Mouse (Mus musculus): ENCODE data around the gene Dock9.

Dock9 gene

DNA sequence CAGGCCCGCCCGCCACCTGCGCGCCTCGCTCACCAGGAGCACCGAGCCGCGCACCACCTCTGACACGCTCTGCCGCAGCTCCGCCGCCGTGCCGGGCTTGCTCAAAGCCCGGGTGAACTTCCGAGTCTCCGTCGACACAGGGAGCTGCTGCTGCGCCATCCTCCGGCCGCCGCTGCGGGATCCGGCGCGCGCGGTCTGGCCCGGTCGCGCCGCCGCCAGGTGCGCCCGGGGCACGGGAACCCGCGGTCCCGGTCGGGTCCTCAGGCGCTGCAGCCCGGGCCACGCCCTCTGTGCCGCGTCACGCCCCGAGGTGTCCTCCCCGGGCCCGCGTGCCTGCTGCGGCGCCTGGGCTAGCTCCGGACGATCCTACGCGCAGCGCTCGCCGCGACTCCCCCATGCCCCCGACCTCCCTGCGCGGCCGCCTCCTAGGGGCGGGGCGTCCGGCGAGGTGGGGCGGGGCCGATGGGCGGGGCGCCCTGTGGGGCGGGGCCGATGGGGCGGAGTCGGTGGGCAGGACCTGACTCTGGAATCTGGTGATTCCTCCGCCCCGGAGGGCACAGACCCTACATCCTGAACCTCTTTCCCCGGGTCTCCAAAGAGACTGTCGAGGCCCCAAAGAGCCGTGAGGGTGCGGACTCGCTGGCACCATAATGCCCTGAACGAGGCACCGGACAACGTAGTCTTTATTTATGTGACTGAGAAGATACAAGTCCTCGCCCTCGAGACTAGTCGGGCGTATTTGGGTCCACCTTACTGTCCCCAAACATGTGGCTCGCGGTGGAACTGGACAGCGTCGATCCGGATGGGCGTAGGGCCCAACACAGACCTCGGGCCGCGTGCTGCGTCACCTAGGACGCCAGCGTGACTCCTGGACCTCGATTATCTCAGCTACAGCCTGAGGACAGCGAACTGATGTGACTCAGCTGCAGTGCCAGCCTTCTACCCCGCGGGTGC, at the start of gene Dock9:
Gene Dock9, minus strand, starts transcription at position 381 of the 954 bp plus-strand sequence.
- CTCF ChIA-PET, result interaction anchor here in 3 of 4 experiments (0.8 to 2.7 kb wide), 7 partner anchors 11 to 342 kb away, joined by 3 to 13 read pairs (median 5); no protein-coding TSS in a partner anchor
- POLR2A ChIA-PET, result interaction anchor here (0.5 to 3.7 kb wide), 89 partner anchors 7 to 1478 kb away, joined by 3 to 21 read pairs (median 4); partner anchors contain the start of genes Ubac2 (in 2 of the 4), Clybl (in 1 of the 4), Slc15a1 (in 1 of the 4) and Zic2 (in 1 of the 4)

DNA sequence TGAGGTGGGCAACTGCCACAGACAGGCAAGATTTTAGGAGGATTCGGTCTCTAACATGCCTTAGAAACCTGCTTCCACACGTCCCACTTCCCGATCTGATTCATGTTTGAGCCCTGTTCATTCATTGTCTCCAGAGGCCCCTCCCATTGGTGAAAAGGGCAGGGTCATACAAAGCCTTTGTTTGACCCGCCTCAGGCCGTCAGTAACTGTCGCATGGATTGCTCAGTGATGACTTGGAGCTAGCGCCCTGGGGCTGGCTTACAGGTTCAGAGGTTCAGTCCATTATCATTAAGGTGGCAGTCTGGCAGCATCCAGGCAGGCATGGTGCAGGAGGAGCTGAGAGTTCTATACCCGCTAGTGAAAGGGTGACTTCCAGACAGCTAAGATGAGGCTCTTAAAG, 46.8 kb upstream of the Dock9 start:
- CTCF ChIA-PET, result interaction anchor here in 1 of 4 experiments (0.6 to 0.7 kb wide), 2 partner anchors 40 to 370 kb away, joined by 3 read pairs; no protein-coding TSS in a partner anchor
- POLR2A ChIA-PET, result interaction anchor here in 2 of 4 experiments (0.6 to 0.9 kb wide), 2 partner anchors 34 to 46 kb away, joined by 3 read pairs; partner anchors contain the start of gene Ubac2 (in 1 of the 2)

DNA sequence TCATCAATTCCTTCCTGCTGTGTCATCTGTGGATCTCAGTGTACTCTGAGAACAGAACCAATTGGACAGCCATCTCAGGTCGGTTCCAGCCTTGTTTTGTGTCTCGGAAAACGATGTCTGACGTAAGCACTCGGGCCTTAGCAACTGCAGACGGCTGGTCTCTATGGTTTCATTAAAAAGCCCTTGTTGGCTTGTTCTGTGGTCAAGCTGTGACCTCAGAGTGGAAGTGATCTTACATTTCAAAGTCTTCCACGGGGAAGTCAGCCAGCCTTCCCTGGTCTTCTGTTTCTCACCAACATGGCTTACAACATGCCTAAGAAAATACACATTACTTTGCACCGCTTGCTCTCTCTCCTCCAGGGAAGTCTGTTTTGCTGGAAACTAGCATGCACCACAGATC, 42.6 kb upstream of the Dock9 start:
- ChIA-PET CTCF (no interaction called here), POLR2A (no interaction called here)

DNA sequence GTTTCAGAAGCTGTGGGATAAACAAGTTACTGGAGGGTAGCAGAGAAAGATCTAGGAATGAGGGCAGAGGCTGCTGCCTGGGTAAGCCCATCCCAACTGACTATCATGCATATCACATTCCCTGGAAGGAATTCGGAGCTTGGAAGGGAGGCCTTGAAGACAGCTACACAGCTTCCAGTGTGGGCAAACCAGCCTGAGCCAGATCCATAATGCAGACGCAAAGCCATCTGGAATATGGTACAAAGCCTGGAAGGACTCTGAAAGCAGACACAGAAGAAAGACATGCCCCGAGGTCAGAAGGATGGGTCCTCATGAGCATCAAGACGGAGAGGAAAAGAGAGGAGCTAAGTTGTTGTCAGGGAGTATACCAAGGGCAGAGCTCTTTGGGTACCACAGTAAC, 40.5 kb upstream of the Dock9 start:
- CTCF ChIA-PET, result interaction anchor here in 1 of 4 experiments (0.8 kb wide), 1 partner anchor 27 kb away, joined by 3 read pairs; no protein-coding TSS in a partner anchor

DNA sequence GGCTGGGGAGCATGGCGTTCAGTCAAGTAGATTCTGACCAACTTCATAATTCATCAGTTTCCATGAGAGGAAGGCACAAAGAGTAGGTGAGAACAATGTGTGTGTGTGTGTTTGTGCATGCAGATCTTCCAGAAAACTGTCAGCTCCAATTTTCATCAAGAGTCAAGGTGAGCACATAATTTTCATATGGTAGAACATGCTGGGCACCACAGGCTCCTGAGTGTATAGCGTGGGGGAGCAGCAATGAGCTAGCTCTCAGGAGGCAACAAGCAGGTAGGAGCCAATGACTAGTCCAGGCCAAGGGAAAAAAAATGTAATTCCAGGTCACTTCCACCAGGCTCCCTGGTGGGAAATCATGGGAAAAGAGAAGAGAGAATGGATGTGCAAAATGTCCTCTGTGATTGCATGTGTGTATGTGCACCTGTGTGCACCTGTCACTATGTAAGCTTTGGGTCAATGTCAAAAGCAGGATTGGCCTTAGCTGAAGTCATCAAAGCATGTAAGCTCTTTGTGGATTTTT, 35.4 kb upstream of the Dock9 start:
- POLR2A ChIA-PET, result interaction anchor here in 1 of 4 experiments (0.6 to 1.8 kb wide), 3 partner anchors 9 to 363 kb away, joined by 3 to 4 read pairs (median 3); no protein-coding TSS in a partner anchor
- CTCF ChIA-PET, result no interaction called here

More for the DNA sequence above, 40.5 kb upstream of the Dock9 start:
- POLR2A ChIA-PET, result interaction anchor here in 3 of 4 experiments (0.8 to 1.3 kb wide), 7 partner anchors 9 to 578 kb away, joined by 3 to 6 read pairs (median 3); no protein-coding TSS in a partner anchor

DNA sequence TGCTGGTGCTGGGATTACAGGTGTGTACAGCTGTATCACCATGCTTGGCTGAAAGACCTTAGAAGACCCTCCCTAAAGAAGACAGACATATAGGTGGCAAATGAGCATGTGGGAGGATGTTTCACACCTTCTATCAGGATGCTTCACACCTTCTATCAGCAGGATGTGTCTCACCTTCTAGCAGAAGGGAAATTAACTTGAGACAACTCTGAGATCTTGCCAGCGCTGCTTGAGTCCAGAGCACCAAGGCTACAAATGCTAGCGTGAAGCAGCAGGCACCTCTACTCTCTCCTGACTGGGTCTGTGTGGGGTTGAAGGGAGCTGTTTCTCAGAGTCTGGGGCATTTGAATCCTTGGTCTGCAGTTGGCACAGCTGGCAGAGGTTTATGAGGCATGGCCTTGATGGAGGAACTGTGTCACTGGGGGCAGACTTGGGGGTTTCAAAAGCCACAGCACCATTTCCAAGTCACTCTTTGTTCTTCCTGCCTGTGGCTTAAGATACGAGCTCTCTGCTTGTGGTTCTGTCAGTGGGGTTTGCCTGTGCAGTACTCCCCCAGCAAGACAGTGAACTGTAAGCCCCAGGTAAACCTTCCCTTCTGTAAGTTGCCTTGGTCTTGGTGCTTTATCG, 32.3 kb upstream of the Dock9 start:
- POLR2A ChIA-PET, result interaction anchor here in 1 of 4 experiments (0.6 kb wide), 1 partner anchor 767 kb away, joined by 3 read pairs; no protein-coding TSS in a partner anchor
- CTCF ChIA-PET, result no interaction called here

DNA sequence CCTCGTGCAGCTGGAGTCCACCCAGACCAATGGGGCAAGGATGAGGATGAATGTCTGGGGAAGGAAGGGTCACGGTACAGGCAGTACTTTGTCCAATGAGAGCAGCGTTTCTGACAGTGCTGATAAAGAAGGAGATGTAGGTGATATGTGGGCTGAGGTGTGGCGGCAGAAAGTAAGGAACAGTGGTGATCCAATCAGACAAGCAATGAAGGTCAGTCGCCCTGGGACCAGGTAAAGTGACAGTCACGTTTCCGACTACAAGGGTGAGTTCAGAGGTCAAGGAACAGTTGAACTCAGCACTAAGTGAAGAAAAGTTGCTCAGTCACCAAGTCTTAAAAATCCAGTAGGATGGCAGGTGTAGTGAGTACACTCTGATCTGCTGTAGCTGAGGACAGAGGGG, 29.5 kb upstream of the Dock9 start:
- ChIA-PET POLR2A (interaction anchor here in 1 of 4 experiments (1.3 to 1.7 kb wide), 2 partner anchors 10 to 28 kb away, joined by 4 to 5 read pairs; no protein-coding TSS in a partner anchor), CTCF (interaction anchor here in 1 of 4 experiments (0.6 to 0.7 kb wide), 2 partner anchors 358 to 819 kb away, joined by 3 to 6 read pairs; no protein-coding TSS in a partner anchor)

DNA sequence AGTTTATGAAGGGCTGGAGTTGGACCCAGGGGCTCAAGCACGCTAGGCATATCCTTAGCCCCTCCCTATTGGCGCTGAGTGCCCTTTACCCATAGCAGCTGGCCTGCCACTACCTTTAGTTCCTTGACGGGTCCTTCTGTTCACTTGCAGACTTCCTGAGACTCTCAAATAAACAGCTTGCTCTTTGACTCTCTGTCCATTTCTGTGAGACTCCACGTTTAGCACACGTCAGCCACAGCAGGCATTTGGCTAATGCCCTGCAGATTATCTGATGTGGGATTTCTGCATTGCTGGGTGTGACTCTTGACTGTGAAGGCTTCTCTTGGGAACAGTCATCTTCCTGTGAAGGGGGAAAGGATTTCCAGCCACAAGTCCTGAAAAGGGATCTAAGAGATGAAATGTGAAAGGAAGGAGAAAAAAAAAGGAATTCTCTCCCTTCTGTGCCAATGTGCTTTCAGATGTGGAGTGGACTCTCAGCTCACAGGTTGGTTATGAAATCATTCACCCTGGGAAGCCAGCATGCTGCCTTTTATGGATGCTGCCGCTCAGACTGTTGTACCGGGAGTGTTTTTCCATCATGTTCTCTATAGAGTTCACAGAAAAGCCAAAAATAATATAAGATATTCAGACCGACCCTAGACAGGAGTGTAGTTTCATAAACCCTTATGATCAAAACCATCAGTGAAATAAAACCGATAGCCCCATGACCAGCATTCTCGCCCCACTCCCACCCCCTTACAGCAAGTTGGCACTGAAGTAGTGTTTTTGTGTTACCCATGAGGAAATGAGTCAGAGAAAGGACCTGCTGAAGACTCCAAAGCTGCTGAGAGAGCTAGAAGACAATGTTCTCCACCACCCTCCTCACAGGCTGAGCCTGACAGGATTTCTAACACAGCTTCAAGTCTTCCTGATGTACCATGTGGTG, 28.1 kb upstream of the Dock9 start:
- POLR2A ChIA-PET, result interaction anchor here in 3 of 4 experiments (0.6 to 2.3 kb wide), 10 partner anchors 11 to 382 kb away, joined by 3 to 7 read pairs (median 4); partner anchors contain the start of gene Ubac2 (in 1 of the 3)
- CTCF ChIA-PET, result interaction anchor here in 3 of 4 experiments (0.6 to 0.7 kb wide), 5 partner anchors 9 to 1154 kb away, joined by 3 to 9 read pairs (median 4); no protein-coding TSS in a partner anchor

DNA sequence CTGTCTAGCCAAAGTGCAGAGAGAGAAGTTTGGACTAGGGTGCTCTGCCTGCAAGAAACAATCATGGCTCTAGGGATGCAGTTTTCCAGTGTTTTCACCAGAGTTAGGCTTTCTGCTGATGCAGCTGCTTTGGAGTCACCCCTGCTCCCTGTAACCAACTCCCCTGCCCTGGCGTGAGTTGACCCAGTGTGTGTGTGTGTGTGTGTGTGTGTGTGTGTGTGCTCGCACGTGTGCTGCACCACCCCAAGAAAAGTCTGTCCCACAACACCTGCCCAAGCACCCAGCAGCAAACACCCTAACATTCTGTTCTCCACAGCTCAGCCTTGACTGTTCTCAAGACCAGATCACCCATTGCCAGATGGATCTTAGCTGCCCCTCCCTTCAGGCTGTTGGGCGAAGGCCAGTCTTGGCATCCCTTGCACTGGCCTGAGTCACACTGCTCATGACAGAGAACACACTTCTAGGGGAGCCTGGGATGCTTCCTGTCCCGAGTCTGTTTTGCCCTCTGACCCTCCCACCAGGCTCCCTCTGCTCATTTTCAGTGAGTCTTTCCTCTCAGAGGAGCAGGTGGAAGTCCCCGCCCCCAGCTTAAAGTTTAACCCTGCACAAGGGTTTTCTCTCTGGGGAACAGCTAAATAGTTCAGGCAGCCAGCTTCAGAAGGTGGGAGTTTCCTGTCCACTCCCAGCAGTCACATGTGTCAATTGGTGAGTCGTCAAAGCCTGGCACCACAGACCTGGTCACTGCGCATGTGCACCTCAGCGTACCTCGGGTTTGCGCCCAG, 26.9 kb upstream of the Dock9 start:
- ChIA-PET POLR2A (interaction anchor here in 3 of 4 experiments (0.6 to 2.3 kb wide), 8 partner anchors 9 to 569 kb away, joined by 3 to 8 read pairs (median 4); no protein-coding TSS in a partner anchor), CTCF (interaction anchor here in 1 of 4 experiments (0.7 kb wide), 1 partner anchor 114 kb away, joined by 4 read pairs; no protein-coding TSS in a partner anchor)

DNA sequence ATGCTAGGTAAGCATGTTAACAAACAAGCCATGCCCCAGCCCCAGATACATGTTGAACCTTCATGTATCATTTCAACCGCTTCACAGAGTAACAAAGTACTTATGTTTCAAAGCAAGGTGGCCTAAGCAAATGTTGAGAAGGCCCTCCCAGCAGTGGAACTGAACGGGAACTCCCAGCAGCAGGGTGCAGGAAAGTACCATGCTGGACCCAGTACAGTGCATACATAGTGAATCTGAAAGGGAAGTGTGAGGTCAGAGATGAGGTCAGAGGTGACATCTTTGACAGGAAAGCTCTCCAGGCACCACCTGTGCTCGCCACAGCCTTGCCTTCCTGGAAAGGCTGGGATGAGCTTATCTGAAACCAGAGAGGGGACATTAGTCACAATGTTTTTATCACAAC, 25.4 kb upstream of the Dock9 start:
- CTCF ChIA-PET, result no interaction called here
- POLR2A ChIA-PET, result no interaction called here

DNA sequence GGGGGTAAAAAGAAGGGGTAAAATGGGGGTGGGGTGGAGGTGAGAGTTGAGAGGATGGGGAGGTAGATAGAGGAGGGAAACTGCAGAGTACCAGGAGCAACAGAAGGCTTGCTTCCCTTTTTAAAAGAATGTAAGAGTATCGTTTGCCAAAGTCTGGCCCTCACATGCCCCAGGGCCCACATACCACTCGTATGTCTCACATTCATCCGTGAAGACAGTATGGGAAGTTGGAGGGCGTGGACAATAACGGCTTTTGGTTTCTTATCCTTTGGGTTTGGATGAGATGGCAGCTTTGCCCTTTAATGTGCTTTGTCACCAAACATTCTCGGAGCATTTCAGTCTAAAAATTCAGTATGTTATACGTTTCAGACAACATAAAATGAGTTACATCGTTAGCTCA, 24.9 kb upstream of the Dock9 start:
- ChIA-PET POLR2A (no interaction called here), CTCF (no interaction called here)

DNA sequence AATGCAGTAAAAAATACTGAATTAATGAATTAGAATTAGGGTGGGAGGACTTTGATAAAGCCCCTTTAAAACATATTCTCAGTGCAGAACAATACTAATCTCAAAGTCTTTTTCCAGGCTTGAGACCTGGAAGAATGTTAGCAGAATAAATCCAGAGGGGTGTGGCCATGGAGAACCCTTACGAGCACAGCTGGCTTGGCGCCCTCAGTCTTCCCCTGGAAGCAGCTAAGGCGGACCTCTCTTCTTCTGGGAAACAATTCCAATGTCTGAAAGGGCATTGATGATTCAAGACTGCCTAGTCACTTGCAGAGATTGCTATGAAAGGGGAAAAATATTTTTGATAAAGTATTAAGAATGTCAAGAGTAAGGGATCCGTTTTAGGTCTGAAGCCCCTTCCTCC, 9.2 kb upstream of the Dock9 start:
- ChIA-PET CTCF (no interaction called here), POLR2A (interaction anchor here in 2 of 4 experiments (0.8 to 1.3 kb wide), 3 partner anchors 8 to 75 kb away, joined by 3 to 5 read pairs (median 3); partner anchors contain the start of gene Dock9 (in 1 of the 2))

DNA sequence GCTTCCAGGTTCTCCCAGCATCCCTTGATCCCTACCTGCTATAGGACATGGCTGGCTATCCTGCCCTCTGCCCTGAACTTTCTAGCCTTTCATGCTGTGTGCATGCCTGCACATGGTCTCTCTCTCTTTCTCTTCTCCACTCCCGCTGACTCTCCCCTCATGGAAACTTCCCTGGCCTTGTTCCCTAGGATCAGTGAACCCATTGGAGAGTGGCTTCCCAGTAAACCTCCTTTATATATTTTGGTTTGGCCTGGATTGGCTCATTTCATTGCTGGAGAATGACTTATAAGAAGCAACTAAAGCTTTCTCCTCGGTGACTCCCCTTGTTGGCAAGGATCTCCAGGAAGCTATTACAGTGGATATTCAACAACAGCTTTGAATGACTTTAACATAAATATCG, 8.7 kb upstream of the Dock9 start:
- POLR2A ChIA-PET, result interaction anchor here in 2 of 4 experiments (0.8 to 1.3 kb wide), 3 partner anchors 8 to 74 kb away, joined by 3 to 5 read pairs (median 3); partner anchors contain the start of gene Dock9 (in 1 of the 2)
- CTCF ChIA-PET, result interaction anchor here in 1 of 4 experiments (0.6 kb wide), 1 partner anchor 73 kb away, joined by 3 read pairs; no protein-coding TSS in a partner anchor

DNA sequence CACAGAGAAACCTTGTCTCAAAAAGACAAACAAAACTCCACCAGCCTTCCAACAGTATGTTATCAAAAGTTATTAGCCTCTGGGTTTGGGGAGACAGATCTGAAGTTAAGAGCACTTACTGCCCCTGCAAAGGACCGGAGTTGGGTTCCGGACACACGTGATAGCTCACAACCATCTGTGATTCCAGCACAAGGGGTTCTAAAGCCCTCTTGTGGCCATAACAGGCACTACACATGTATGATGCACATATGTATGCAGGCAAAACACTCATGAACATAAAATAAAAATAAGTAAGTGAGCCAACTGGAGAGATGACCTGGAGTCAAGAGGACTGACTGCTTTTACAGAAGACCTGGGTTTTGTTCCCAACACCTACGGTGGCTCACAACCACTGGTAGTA, 6.8 kb upstream of the Dock9 start:
- ChIA-PET CTCF (interaction anchor here (0.5 to 1.5 kb wide), 25 partner anchors 9 to 972 kb away, joined by 3 to 7 read pairs (median 3); no protein-coding TSS in a partner anchor), POLR2A (interaction anchor here in 3 of 4 experiments (0.5 to 1.2 kb wide), 7 partner anchors 8 to 623 kb away, joined by 3 to 4 read pairs (median 3); partner anchors contain the start of gene Dock9 (in 1 of the 3))

DNA sequence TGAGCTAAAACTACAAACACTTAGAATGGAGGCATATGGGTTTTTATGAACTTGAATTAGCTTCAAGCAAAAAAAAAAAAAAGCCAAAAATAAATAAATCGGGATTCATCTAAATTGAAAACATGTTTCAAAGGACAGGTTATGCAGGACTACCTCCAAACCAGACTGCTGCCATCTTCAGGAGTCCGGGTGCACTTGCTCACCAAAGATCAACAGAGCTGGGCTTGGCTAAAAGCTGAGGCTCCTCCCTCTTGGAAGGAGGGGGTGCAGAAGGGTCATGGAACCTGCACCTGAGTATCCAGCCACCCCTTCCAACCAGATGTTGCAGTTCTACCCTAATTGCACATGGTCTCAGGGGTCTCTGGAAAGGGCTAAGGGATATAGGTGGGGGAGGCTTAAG, 3.3 kb upstream of the Dock9 start:
- CTCF ChIA-PET, result interaction anchor here (0.6 to 1.5 kb wide), 14 partner anchors 14 to 572 kb away, joined by 3 to 8 read pairs (median 4); no protein-coding TSS in a partner anchor
- POLR2A ChIA-PET, result interaction anchor here in 3 of 4 experiments (0.7 to 1.5 kb wide), 10 partner anchors 9 to 1070 kb away, joined by 3 to 4 read pairs (median 4); partner anchors contain the start of gene Ubac2 (in 1 of the 3)

DNA sequence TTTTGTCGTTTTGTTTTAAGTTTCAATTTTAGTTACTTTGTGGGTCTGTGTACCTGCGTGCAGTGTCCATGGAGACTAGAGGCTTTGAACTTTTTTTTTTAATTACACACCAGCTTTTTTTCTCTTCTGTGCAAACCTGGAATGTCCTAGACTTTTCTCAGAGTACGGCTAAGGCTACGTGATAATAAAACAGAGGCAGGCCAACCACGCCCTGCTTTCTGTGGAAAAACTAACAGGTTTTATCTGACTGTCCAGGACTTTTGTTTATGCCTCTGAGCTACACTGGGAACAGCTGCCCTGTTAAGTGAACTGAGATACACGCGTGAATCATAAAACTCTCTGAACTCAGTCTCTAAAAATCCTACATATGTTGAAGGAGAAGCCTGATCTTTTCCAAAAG, 1.5 kb upstream of the Dock9 start:
- ChIA-PET CTCF (interaction anchor here in 2 of 4 experiments (0.7 to 2.7 kb wide), 6 partner anchors 22 to 344 kb away, joined by 3 to 13 read pairs (median 6); no protein-coding TSS in a partner anchor), POLR2A (interaction anchor here (0.6 to 3.7 kb wide), 55 partner anchors 11 to 1184 kb away, joined by 3 to 21 read pairs (median 4); partner anchors contain the start of genes Ubac2 (in 2 of the 4), Gpr18 (in 1 of the 4) and Slc15a1 (in 1 of the 4))

Data from embryonic stem cell, embryonic (primary cell).